Mouse (Mus musculus) midbrain, embryonic 16.5 days (tissue): ENCODE results near the gene Snrpf. TPM values are rescaled to one million over a fixed set of nuclear protein-coding genes. Genes with fewer than 3 reads are reported as not detected.

Experiments
- ATAC-seq: fragments of 200-750 bp; cut with Nextera tagmentation; 2 replicates; pipeline ENCODE4 v1.8.0; 2017; ENCODE audit warnings: moderate TSS enrichment
- H3K27ac ChIP-seq: fragments of 300-500 bp; sonication (generic); 2 replicates; pipeline ENCODE4 v1.5.1; 2014; ENCODE audit warnings: mild to moderate bottlenecking, low read length, mixed read lengths
- H3K27me3 ChIP-seq: fragments of 300-500 bp; sonication (generic); 2 replicates; pipeline ENCODE4 v1.6.1; 2014; ENCODE audit warnings: low read depth, low read length, mixed read lengths; ENCODE audit not compliant: control insufficient read depth, insufficient read depth
- H3K36me3 ChIP-seq: fragments of 300-500 bp; sonication (generic); 2 replicates; pipeline ENCODE4 v1.6.1; 2014; ENCODE audit warnings: mild to moderate bottlenecking, low read length, moderate library complexity, mixed read lengths; ENCODE audit not compliant: control insufficient read depth, insufficient read depth
- H3K4me1 ChIP-seq: fragments of 300-500 bp; sonication (generic); 2 replicates; pipeline ENCODE4 v1.6.1; 2014; ENCODE audit warnings: mild to moderate bottlenecking, low read length, mixed read lengths; ENCODE audit not compliant: control insufficient read depth, insufficient read depth
- H3K4me2 ChIP-seq: fragments of 300-500 bp; sonication (generic); 2 replicates; pipeline ENCODE4 v1.6.1; 2014; ENCODE audit warnings: mild to moderate bottlenecking, low read length, mixed read lengths
- H3K4me3 ChIP-seq: fragments of 300-500 bp; sonication (generic); 2 replicates; pipeline ENCODE4 v1.5.1; 2014; ENCODE audit warnings: low read depth, mild to moderate bottlenecking, low read length, moderate library complexity, mixed read lengths
- H3K9ac ChIP-seq: fragments of 300-500 bp; sonication (generic); 2 replicates; pipeline ENCODE4 v1.6.1; 2014; ENCODE audit warnings: low read depth, low read length, mixed read lengths
- H3K9me3 ChIP-seq: fragments of 300-500 bp; sonication (generic); replicated peaks from 2 replicates; pipeline ENCODE4 v1.6.1; 2014; ENCODE audit warnings: mild to moderate bottlenecking, low read length, mixed read lengths; ENCODE audit not compliant: control insufficient read depth, poor library complexity, severe bottlenecking
- WGBS: fragments of 180-500 bp; shearing (Covaris S2); extraction: QIAGEN DNeasy Blood & Tissue Kit; methylation state at CpG from one replicate; pipeline ENCODE4 v1.1.7; 2014; 5-methylcytosine and 5-hydroxymethylcytosine counted together
- polyA plus RNA-seq: library from polyadenylated mRNA; unstranded; fragments of >200 nt; fragmentation: Nextera tagmentation; extraction: Ambion mirVana; gene quantifications from 2 replicates; pipeline ENCODE4 v1.2.1, GENCODE M21; 2015

Gene Snrpf
- polyA plus RNA-seq, 1 experiment from 2014 or later, result 51.6 TPM

GRCm38 (mm10) chr10:93595831-93596230 is 6.3 kb upstream of the Snrpf start:
- H3K27me3 ChIP-seq, result no peaks in the 10 kb centered on the region

GRCm38 (mm10) chr10:93594022-93594482 is 4.5 kb upstream of the Snrpf start:
- Histone ChIP-seq H3K4me2 (peak overlapping the region; percentile 77), H3K27ac (peak overlapping the region; percentile 30), H3K9ac (peak overlapping the region; percentile 70), H3K36me3 (no peaks in the 10 kb centered on the region), H3K9me3 (no peaks in the 10 kb centered on the region), H3K27me3 (no peaks in the 10 kb centered on the region), H3K4me3 (peak overlapping the region; percentile 39), H3K4me1 (no peaks in the 10 kb centered on the region; the same call in 1 of the 2 replicates)
- ATAC-seq, result peak; percentile 74
- WGBS, result 1% methylated on average over 22 of the region's 22 CpGs

More at GRCm38 (mm10) chr10:93595831-93596230, 6.3 kb upstream of the Snrpf start:
- H3K9ac ChIP-seq, result no peak overlapping the region
- no peak for ATAC-seq
- H3K9me3 ChIP-seq, result no peaks in the 10 kb centered on the region
- no peaks in the 10 kb centered on the region for H3K36me3 ChIP-seq
- WGBS, result 67% methylated on average over 4 of the region's 4 CpGs
- no peak overlapping the region for H3K4me2 ChIP-seq
- no peak overlapping the region for H3K4me3 ChIP-seq
- no peaks in the 10 kb centered on the region; the same call in 1 of the 2 replicates for H3K4me1 ChIP-seq
- no peak overlapping the region for H3K27ac ChIP-seq

GRCm38 (mm10) chr10:93592456-93592855 is 3.0 kb upstream of the Snrpf start:
- H3K9me3 ChIP-seq, result no peaks in the 10 kb centered on the region
- H3K27me3 ChIP-seq, result no peaks in the 10 kb centered on the region
- H3K4me3 ChIP-seq, result no peak overlapping the region
- H3K9ac ChIP-seq, result no peak overlapping the region
- no peak for ATAC-seq
- peaks cover 13% of the 10 kb centered on the region for H3K4me1 ChIP-seq
- no peak overlapping the region for H3K4me2 ChIP-seq
- no peak overlapping the region for H3K27ac ChIP-seq
- 54% methylated on average over 12 of the region's 12 CpGs for WGBS
- no peaks in the 10 kb centered on the region for H3K36me3 ChIP-seq

GRCm38 (mm10) chr10:93588796-93589195 is 710 bp downstream of the Snrpf start:
- WGBS, result 2% methylated on average over 11 of the region's 11 CpGs
- Histone ChIP-seq H3K4me2 (peak overlapping the region; percentile 86), H3K9me3 (no peaks in the 10 kb centered on the region), H3K4me3 (peak overlapping the region; percentile 62), H3K36me3 (peaks cover 2% of the 10 kb centered on the region; the same call in 1 of the 2 replicates), H3K27ac (peak overlapping the region; percentile 78), H3K4me1 (peaks cover 15% of the 10 kb centered on the region), H3K27me3 (no peaks in the 10 kb centered on the region), H3K9ac (peak overlapping the region; percentile 75)
- peak; percentile 36 for ATAC-seq

GRCm38 (mm10) chr10:93577271-93577886 is 12.1 kb downstream of the Snrpf start:
- 0 out of 2 replicates have a peak, but pooled peaks cover under 1% of the 10 kb centered on the region for H3K36me3 ChIP-seq
- no peak overlapping the region for H3K9ac ChIP-seq
- WGBS, result 70% methylated on average over 13 of the region's 13 CpGs
- no peaks in the 10 kb centered on the region for H3K9me3 ChIP-seq
- H3K27ac ChIP-seq, result no peak overlapping the region
- H3K4me1 ChIP-seq, result no peaks in the 10 kb centered on the region
- no peaks in the 10 kb centered on the region for H3K27me3 ChIP-seq
- H3K4me3 ChIP-seq, result no peak overlapping the region
- no peak for ATAC-seq
- H3K4me2 ChIP-seq, result no peak overlapping the region

- ATAC-seq, result no peak
- Histone ChIP-seq H3K4me3 (no peak overlapping the region), H3K27ac (no peak overlapping the region), H3K27me3 (no peaks in the 10 kb centered on the region), H3K9ac (no peak overlapping the region), H3K9me3 (no peaks in the 10 kb centered on the region), H3K4me2 (no peak overlapping the region), H3K36me3 (no peaks in the 10 kb centered on the region), H3K4me1 (no peaks in the 10 kb centered on the region)
- 95% methylated on average over 8 of the region's 8 CpGs for WGBS
Measured at GRCm38 (mm10) chr10:93575960-93576359, 13.5 kb downstream of the Snrpf start.

GRCm38 (mm10) chr10:93574966-93575365 is 14.5 kb downstream of the Snrpf start:
- Histone ChIP-seq H3K36me3 (no peaks in the 10 kb centered on the region), H3K9me3 (no peaks in the 10 kb centered on the region), H3K4me1 (no peaks in the 10 kb centered on the region), H3K4me3 (no peak overlapping the region), H3K27ac (no peak overlapping the region), H3K27me3 (no peaks in the 10 kb centered on the region), H3K9ac (no peak overlapping the region), H3K4me2 (no peak overlapping the region)
- 62% methylated on average over 4 of the region's 4 CpGs for WGBS
- ATAC-seq, result no peak

- H3K4me3 ChIP-seq, result no peak overlapping the region
- no peaks in the 10 kb centered on the region for H3K27me3 ChIP-seq
- no peak overlapping the region for H3K4me2 ChIP-seq
- no peaks in the 10 kb centered on the region for H3K4me1 ChIP-seq
- H3K27ac ChIP-seq, result no peak overlapping the region
- 47% methylated on average over 2 of the region's 2 CpGs for WGBS
- no peak for ATAC-seq
- H3K9ac ChIP-seq, result no peak overlapping the region
- H3K9me3 ChIP-seq, result no peaks in the 10 kb centered on the region
- H3K36me3 ChIP-seq, result no peaks in the 10 kb centered on the region
Measured at GRCm38 (mm10) chr10:93572209-93572608, 17.3 kb downstream of the Snrpf start.

GRCm38 (mm10) chr10:93568671-93569070 is 20.8 kb downstream of the Snrpf start:
- Histone ChIP-seq H3K27ac (no peak overlapping the region), H3K9me3 (no peaks in the 10 kb centered on the region), H3K4me2 (no peak overlapping the region), H3K27me3 (no peaks in the 10 kb centered on the region), H3K4me3 (no peak overlapping the region), H3K9ac (no peak overlapping the region), H3K36me3 (no peaks in the 10 kb centered on the region), H3K4me1 (no peaks in the 10 kb centered on the region)
- 91% methylated on average over 6 of the region's 6 CpGs for WGBS
- no peak for ATAC-seq
